Mouse (Mus musculus) liver, embryonic 13.5 days (tissue): ENCODE results near the gene Smu1. TPM values are rescaled to one million over a fixed set of nuclear protein-coding genes. Genes with fewer than 3 reads are reported as not detected.

Source experiments
- ATAC-seq: fragments of 200-750 bp; cut with Nextera tagmentation; 2 replicates; pipeline ENCODE4 v1.8.0; 2017; ENCODE audit warnings: low read depth, mild to moderate bottlenecking, moderate number of reproducible peaks, moderate library complexity
- DNase-seq: peaks from one replicate; pipeline ENCODE4 v3.0.0; 2022
- H3K27ac ChIP-seq: fragments of 300-500 bp; sonication (generic); 2 replicates; pipeline ENCODE4 v1.5.1; 2015; ENCODE audit warnings: moderate library complexity, mild to moderate bottlenecking, inconsistent platforms
- H3K27me3 ChIP-seq: fragments of 300-500 bp; sonication (generic); 2 replicates; pipeline ENCODE4 v1.6.1; 2015; ENCODE audit warnings: mild to moderate bottlenecking, inconsistent platforms
- H3K36me3 ChIP-seq: fragments of 300-500 bp; sonication (generic); 2 replicates; pipeline ENCODE4 v1.6.1; 2015; ENCODE audit warnings: mild to moderate bottlenecking, inconsistent platforms
- H3K4me1 ChIP-seq: fragments of 300-500 bp; sonication (generic); replicated peaks from 2 replicates; pipeline ENCODE4 v1.6.1; 2015; ENCODE audit warnings: inconsistent platforms
- H3K4me2 ChIP-seq: fragments of 300-500 bp; sonication (generic); 2 replicates; pipeline ENCODE4 v1.6.1; 2015; ENCODE audit warnings: inconsistent platforms, mild to moderate bottlenecking, moderate library complexity
- H3K4me3 ChIP-seq: fragments of 300-500 bp; sonication (generic); replicated peaks from 2 replicates; pipeline ENCODE4 v1.5.1; 2015; ENCODE audit warnings: mild to moderate bottlenecking, inconsistent platforms
- H3K9ac ChIP-seq: fragments of 300-500 bp; sonication (generic); 2 replicates; pipeline ENCODE4 v1.6.1; 2015; ENCODE audit warnings: mild to moderate bottlenecking, inconsistent platforms
- H3K9me3 ChIP-seq: fragments of 300-500 bp; sonication (generic); replicated peaks from 2 replicates; pipeline ENCODE4 v1.6.1; 2016; ENCODE audit warnings: inconsistent platforms
- WGBS: fragments of 180-500 bp; shearing (Covaris S2); methylation state at CpG from one replicate; pipeline ENCODE4 v1.1.7; 2015; ENCODE audit not compliant: insufficient replicate concordance; 5-methylcytosine and 5-hydroxymethylcytosine counted together
- microRNA counts: library from miRNA; unstranded; fragments of <30 nt; microRNA quantifications from one replicate; lab custom pipeline; 2016
- microRNA-seq: library from miRNA; unstranded; fragments of <30 nt; microRNA quantifications from one replicate; pipeline ENCODE4, GENCODE M21; 2016
- polyA plus RNA-seq: library from polyadenylated mRNA; unstranded; fragments of >200 nt; fragmentation: Nextera tagmentation; extraction: Ambion mirVana; gene quantifications from 2 replicates; pipeline ENCODE4 v1.2.1, GENCODE M21; 2015

The Smu1 gene
- polyA plus RNA-seq, 1 experiment from 2014 or later: 96.1 TPM

GRCm38 (mm10) chr4:40702797-40703709, 54.7 kb downstream of the Smu1 start, which contains the start of gene Aptx:
Gene Aptx (minus strand): TSS chr4:40703194.
- peak within 1 kb of the TSS; percentile 69 for H3K9ac ChIP-seq
- ATAC-seq (peak; percentile 85), DNase-seq (peak; percentile 86)
- H3K36me3 ChIP-seq: no peaks in the 10 kb centered on the region
- no peaks in the 10 kb centered on the region for H3K27me3 ChIP-seq
- H3K4me2 ChIP-seq: peak within 1 kb of the TSS; percentile 79
- under 1% methylated on average over 42 of the region's 42 CpGs for WGBS
- H3K9me3 ChIP-seq: no peaks in the 10 kb centered on the region
- peak within 1 kb of the TSS; percentile 70 for H3K4me3 ChIP-seq
- H3K27ac ChIP-seq: peak within 1 kb of the TSS; percentile 83
- peaks cover 47% of the 10 kb centered on the region for H3K4me1 ChIP-seq

GRCm38 (mm10) chr4:40701796-40702195, 55.9 kb downstream of the Smu1 start:
- WGBS: 53% methylated on average over 3 of the region's 3 CpGs
- ATAC-seq (no peak), DNase-seq (no peak)
- Histone ChIP-seq H3K4me3 (peak overlapping the region; percentile 70), H3K9me3 (no peaks in the 10 kb centered on the region), H3K36me3 (no peaks in the 10 kb centered on the region), H3K27me3 (no peaks in the 10 kb centered on the region), H3K9ac (peak overlapping the region; percentile 69; the same call in 1 of the 2 replicates), H3K4me2 (peak overlapping the region; percentile 79), H3K4me1 (peaks cover 47% of the 10 kb centered on the region), H3K27ac (peak overlapping the region; percentile 83)

- no peaks in the 10 kb centered on the region for H3K27me3 ChIP-seq
- ATAC-seq (no peak), DNase-seq (no peak)
- H3K4me2 ChIP-seq: no peak overlapping the region
- H3K27ac ChIP-seq: peak overlapping the region; percentile 66
- no peaks in the 10 kb centered on the region for H3K9me3 ChIP-seq
- H3K9ac ChIP-seq: no peak overlapping the region
- peaks cover 5% of the 10 kb centered on the region; the same call in 1 of the 2 replicates for H3K36me3 ChIP-seq
- H3K4me3 ChIP-seq: no peak overlapping the region
- H3K4me1 ChIP-seq: peaks cover 47% of the 10 kb centered on the region
- 57% methylated on average over 8 of the region's 8 CpGs for WGBS
Measured at GRCm38 (mm10) chr4:40700216-40700615, 57.5 kb downstream of the Smu1 start.

GRCm38 (mm10) chr4:40697059-40697458, 60.7 kb downstream of the Smu1 start:
- Histone ChIP-seq H3K9ac (no peak overlapping the region), H3K36me3 (peaks cover 32% of the 10 kb centered on the region), H3K4me1 (peaks cover 26% of the 10 kb centered on the region), H3K27me3 (no peaks in the 10 kb centered on the region), H3K9me3 (no peaks in the 10 kb centered on the region), H3K4me2 (no peak overlapping the region), H3K27ac (no peak overlapping the region), H3K4me3 (no peak overlapping the region)
- DNase-seq: no peak
- WGBS: 47% methylated on average over 7 of the region's 7 CpGs
- no peak for ATAC-seq

GRCm38 (mm10) chr4:40691100-40691499, 66.6 kb downstream of the Smu1 start:
- H3K27ac ChIP-seq: no peak overlapping the region
- H3K4me3 ChIP-seq: no peak overlapping the region
- no peak overlapping the region for H3K4me2 ChIP-seq
- H3K9ac ChIP-seq: no peak overlapping the region
- DNase-seq (no peak), ATAC-seq (no peak)
- WGBS: 84% methylated on average over 11 of the region's 11 CpGs
- no peaks in the 10 kb centered on the region for H3K9me3 ChIP-seq
- no peaks in the 10 kb centered on the region for H3K4me1 ChIP-seq
- peaks cover 64% of the 10 kb centered on the region for H3K36me3 ChIP-seq
- H3K27me3 ChIP-seq: no peaks in the 10 kb centered on the region

MicroRNA genes within 50 kb of the gene (microRNA counts, 519-probe panel; counts per million panel counts)
- microRNA mmu-miR-207 (lab: Ali Mortazavi, UCI): 114 counts per million

Small RNA genes lying within 50 kb of the gene (microRNA-seq; reads per million reads assigned to microRNA genes)
- gene Mir207: not detected

Other genes starting within 250 kb of the Smu1 start
- gene Aptx, start 54.7 kb downstream of the Smu1 start, polyA plus RNA-seq: 11.8 and 13.1 TPM in 2 replicates
- gene Dnaja1, start 35.8 kb downstream of the Smu1 start, polyA plus RNA-seq: 198 and 259 TPM in 2 replicates
- gene B4galt1, start 96.1 kb upstream of the Smu1 start, polyA plus RNA-seq: 29.9 and 33.8 TPM in 2 replicates
- 0.39 and 0.44 TPM in 2 replicates for gene Spink4, start 162.1 kb upstream of the Smu1 start, polyA plus RNA-seq
- gene Bag1, start 190.4 kb upstream of the Smu1 start, polyA plus RNA-seq: 145 and 166 TPM in 2 replicates
- 48.7 and 57.4 TPM in 2 replicates for gene Chmp5, start 190.5 kb upstream of the Smu1 start, polyA plus RNA-seq
- 32.8 and 40.5 TPM in 2 replicates for gene Nfx1, start 213.0 kb upstream of the Smu1 start, polyA plus RNA-seq